Mouse (Mus musculus) embryonic facial prominence, embryonic 10.5 days (tissue): ENCODE measurements at regions not wholly inside any gene's neighbourhood (a gene's known extent, or its start where the extent isn't known, plus 50 kb on each side); places are given as distances from the start of the nearest gene placed in this dataset.

Experiments used
- DNase-seq: peaks from one replicate; pipeline ENCODE4 v3.0.0-alpha.2; 2017; ENCODE audit warnings: low spot score
- H3K27ac ChIP-seq: fragments of 300-500 bp; sonication (generic); replicated peaks from 2 replicates; pipeline ENCODE4 v1.5.1; 2016; ENCODE audit warnings: mild to moderate bottlenecking
- H3K27me3 ChIP-seq: fragments of 300-500 bp; sonication (generic); replicated peaks from 2 replicates; pipeline ENCODE4 v1.6.1; 2016; ENCODE audit warnings: low read depth, mild to moderate bottlenecking; ENCODE audit not compliant: poor library complexity, severe bottlenecking
- H3K36me3 ChIP-seq: fragments of 300-500 bp; sonication (generic); replicated peaks from 2 replicates; pipeline ENCODE4 v1.6.1; 2016; ENCODE audit warnings: mild to moderate bottlenecking, moderate library complexity
- H3K4me1 ChIP-seq: fragments of 300-500 bp; sonication (generic); 2 replicates; pipeline ENCODE4 v1.6.1; 2016
- H3K4me3 ChIP-seq: fragments of 300-500 bp; sonication (generic); 2 replicates; pipeline ENCODE4 v1.5.1; 2016; ENCODE audit warnings: mild to moderate bottlenecking, moderate library complexity
- H3K9me3 ChIP-seq: fragments of 300-500 bp; sonication (generic); 2 replicates; pipeline ENCODE4 v1.6.1; 2016; ENCODE audit warnings: mild to moderate bottlenecking
- WGBS: fragments of 180-500 bp; shearing (Covaris S2); methylation state at CpG from one replicate; pipeline ENCODE4 v1.1.7; 2016; 5-methylcytosine and 5-hydroxymethylcytosine counted together

DNA sequence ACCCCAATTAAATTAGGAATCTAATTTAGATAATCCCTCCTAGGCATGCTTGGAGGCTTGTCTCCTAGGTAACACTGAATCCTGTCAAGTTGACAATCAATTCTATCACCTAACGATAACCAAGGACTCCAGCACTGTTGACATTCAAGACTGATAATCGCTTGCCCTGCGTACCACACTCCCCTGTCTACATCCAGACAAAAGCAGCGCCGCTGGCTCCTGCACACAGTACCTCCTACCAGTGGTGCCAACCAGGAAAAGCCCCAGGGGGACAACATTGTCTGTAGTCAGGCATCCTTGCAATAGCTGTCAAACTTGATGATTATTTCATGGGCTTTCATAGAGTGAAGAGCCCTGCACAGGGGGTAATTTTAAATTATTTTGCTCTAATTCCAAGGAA, 253.4 kb upstream of the Prok2 start:
- Histone ChIP-seq H3K9me3 (no peaks in the 10 kb centered on the region), H3K36me3 (no peaks in the 10 kb centered on the region), H3K4me3 (no peak overlapping the region), H3K4me1 (peaks cover 16% of the 10 kb centered on the region), H3K27ac (no peak overlapping the region), H3K27me3 (peaks cover 72% of the 10 kb centered on the region)
- no peak for DNase-seq
- WGBS = 54% methylated on average over 5 of the region's 5 CpGs

- H3K27me3 ChIP-seq = peaks cover 71% of the 10 kb centered on the region
- H3K4me1 ChIP-seq = peaks cover 15% of the 10 kb centered on the region
- H3K4me3 ChIP-seq = no peak overlapping the region
- H3K9me3 ChIP-seq = no peaks in the 10 kb centered on the region
- 61% methylated on average over 6 of the region's 6 CpGs for WGBS
- H3K27ac ChIP-seq = peak overlapping the region; percentile 61
- no peaks in the 10 kb centered on the region for H3K36me3 ChIP-seq
- no peak for DNase-seq
Measured at GRCm38 (mm10) chr6:99978164-99978746, 252.1 kb upstream of the Prok2 start.

- H3K27ac ChIP-seq = no peak overlapping the region
- H3K4me1 ChIP-seq = peaks cover 22% of the 10 kb centered on the region
- no peaks in the 10 kb centered on the region for H3K36me3 ChIP-seq
- no peak for DNase-seq
- no peaks in the 10 kb centered on the region for H3K9me3 ChIP-seq
- 74% methylated on average over 5 of the region's 5 CpGs for WGBS
- H3K4me3 ChIP-seq = no peak overlapping the region
- peaks cover 68% of the 10 kb centered on the region for H3K27me3 ChIP-seq
Measured at GRCm38 (mm10) chr6:99976144-99976543, 250.0 kb upstream of the Prok2 start.

GRCm38 (mm10) chr6:99975486-99975885, 249.3 kb upstream of the Prok2 start:
- no peak overlapping the region for H3K27ac ChIP-seq
- H3K4me3 ChIP-seq = no peak overlapping the region
- H3K4me1 ChIP-seq = peaks cover 28% of the 10 kb centered on the region
- H3K27me3 ChIP-seq = peaks cover 66% of the 10 kb centered on the region
- no peaks in the 10 kb centered on the region for H3K36me3 ChIP-seq
- 86% methylated on average over 7 of the region's 7 CpGs for WGBS
- no peak for DNase-seq
- H3K9me3 ChIP-seq = no peaks in the 10 kb centered on the region

DNA sequence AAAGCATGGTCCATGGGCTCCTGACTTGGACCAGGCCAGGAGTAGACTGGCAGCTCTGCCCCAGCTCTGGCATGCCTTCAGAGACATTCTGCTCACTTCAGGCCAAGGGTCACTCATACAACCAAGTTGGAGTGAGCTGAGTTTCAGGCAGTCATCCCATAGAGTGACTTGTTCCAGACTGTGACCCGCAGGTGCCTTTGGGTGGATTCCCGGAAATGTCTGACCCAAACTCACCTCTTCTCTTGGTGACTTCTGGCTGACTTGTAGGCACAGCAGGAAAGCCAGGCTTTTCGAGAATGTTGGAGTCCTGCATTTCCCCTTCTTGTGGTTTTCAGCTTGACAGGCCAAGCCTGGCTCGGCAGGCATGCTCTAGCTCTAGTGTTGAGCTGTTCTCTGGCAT, 248.3 kb upstream of the Prok2 start:
- 87% methylated on average over 4 of the region's 4 CpGs for WGBS
- H3K4me3 ChIP-seq = no peak overlapping the region
- H3K4me1 ChIP-seq = peaks cover 26% of the 10 kb centered on the region
- H3K9me3 ChIP-seq = no peaks in the 10 kb centered on the region
- H3K27me3 ChIP-seq = peaks cover 63% of the 10 kb centered on the region
- no peak overlapping the region for H3K27ac ChIP-seq
- no peak for DNase-seq
- no peaks in the 10 kb centered on the region for H3K36me3 ChIP-seq

- Histone ChIP-seq H3K4me1 (peaks cover 18% of the 10 kb centered on the region), H3K36me3 (no peaks in the 10 kb centered on the region), H3K4me3 (no peak overlapping the region), H3K27ac (no peak overlapping the region; the same call in 1 of the 2 replicates), H3K9me3 (no peaks in the 10 kb centered on the region), H3K27me3 (peaks cover 51% of the 10 kb centered on the region)
- DNase-seq = no peak
- WGBS = 45% methylated on average over 9 of the region's 9 CpGs
Measured at GRCm38 (mm10) chr6:99971376-99971775, 245.2 kb upstream of the Prok2 start.

DNA sequence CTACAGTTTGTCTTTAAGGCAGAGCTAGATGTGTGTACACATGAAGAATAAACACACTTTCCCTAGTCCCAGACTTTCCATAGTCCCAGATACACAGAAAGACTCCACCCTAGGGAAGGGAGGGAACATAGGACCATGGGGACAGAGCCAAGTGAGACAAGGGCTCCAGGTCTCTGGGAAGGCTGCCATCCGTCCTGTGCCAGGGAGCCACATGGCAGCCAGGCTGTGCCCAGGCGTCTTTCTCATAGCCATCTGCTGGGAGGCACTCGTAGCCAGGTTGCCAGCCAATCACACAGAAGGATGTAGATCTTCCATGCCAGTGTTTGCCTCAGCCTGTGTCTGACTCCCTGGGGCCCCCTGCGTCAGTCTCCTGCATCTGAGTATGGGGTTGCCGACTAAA, 242.7 kb upstream of the Prok2 start:
- no peaks in the 10 kb centered on the region for H3K9me3 ChIP-seq
- H3K27me3 ChIP-seq = peaks cover 35% of the 10 kb centered on the region
- no peak overlapping the region for H3K4me3 ChIP-seq
- peaks cover 23% of the 10 kb centered on the region for H3K4me1 ChIP-seq
- H3K27ac ChIP-seq = no peak overlapping the region
- H3K36me3 ChIP-seq = no peaks in the 10 kb centered on the region
- 74% methylated on average over 5 of the region's 5 CpGs for WGBS
- no peak for DNase-seq

DNA sequence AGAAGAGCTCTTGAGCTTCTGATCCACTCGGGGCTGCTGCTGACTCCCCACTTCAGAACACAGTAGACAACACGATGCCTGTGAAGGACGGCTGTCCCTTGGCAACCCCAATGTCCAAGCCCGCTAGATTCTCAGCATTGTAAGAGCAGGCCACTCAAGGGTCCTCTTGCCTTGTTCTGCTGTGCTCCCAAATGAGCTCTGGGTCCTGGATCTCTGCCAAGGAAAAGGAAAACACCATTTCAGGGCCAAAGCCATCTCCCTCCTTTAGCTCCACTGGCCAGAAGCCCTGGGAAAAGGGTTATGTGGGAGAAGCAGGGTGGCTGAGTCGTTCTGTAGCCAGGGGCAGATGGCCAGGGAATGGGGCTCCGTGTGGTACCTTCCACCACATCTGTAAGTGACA, 241.3 kb upstream of the Prok2 start:
- Histone ChIP-seq H3K4me1 (peaks cover 19% of the 10 kb centered on the region), H3K36me3 (no peaks in the 10 kb centered on the region), H3K27me3 (peaks cover 27% of the 10 kb centered on the region), H3K27ac (no peak overlapping the region), H3K9me3 (no peaks in the 10 kb centered on the region), H3K4me3 (no peak overlapping the region)
- DNase-seq = no peak
- WGBS = 88% methylated on average over 6 of the region's 6 CpGs

- Histone ChIP-seq H3K4me1 (peaks cover 19% of the 10 kb centered on the region), H3K36me3 (no peaks in the 10 kb centered on the region), H3K27ac (no peak overlapping the region), H3K27me3 (peaks cover 22% of the 10 kb centered on the region; the same call in 1 of the 2 replicates), H3K9me3 (no peaks in the 10 kb centered on the region), H3K4me3 (no peak overlapping the region)
- DNase-seq = no peak
- 80% methylated on average over 3 of the region's 3 CpGs for WGBS
Measured at GRCm38 (mm10) chr6:99964540-99964939, 238.3 kb upstream of the Prok2 start.

DNA sequence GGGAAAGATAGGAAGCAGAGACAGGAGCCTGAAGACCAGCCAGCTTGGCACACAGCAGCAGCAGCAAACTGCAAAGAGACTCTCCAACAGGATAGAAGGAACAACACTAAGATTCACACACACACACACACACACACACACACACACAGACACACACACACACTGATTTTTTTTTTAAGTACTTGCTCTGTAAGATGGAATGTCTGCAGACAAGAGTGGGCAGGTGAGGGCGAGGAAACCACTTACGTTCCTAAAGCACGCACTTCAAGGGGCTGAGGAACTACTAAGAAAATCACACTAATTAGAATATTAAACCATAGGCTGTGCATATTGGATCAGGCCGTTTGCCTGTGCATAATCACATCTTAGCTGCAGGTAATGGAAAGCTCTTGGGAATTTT, 237.8 kb upstream of the Prok2 start:
- Histone ChIP-seq H3K36me3 (no peaks in the 10 kb centered on the region), H3K4me3 (no peak overlapping the region), H3K4me1 (peaks cover 24% of the 10 kb centered on the region), H3K9me3 (no peaks in the 10 kb centered on the region), H3K27me3 (peaks cover 19% of the 10 kb centered on the region; the same call in 1 of the 2 replicates), H3K27ac (no peak overlapping the region)
- DNase-seq = no peak
- WGBS = 80% methylated on average over 4 of the region's 4 CpGs

- no peak for DNase-seq
- 32% methylated on average over 4 of the region's 4 CpGs for WGBS
- Histone ChIP-seq H3K36me3 (no peaks in the 10 kb centered on the region), H3K4me3 (no peak overlapping the region), H3K4me1 (peaks cover 34% of the 10 kb centered on the region), H3K27ac (0 out of 2 replicates have a peak overlapping the region, but pooled peaks have one; percentile 36), H3K9me3 (no peaks in the 10 kb centered on the region), H3K27me3 (peaks cover 21% of the 10 kb centered on the region; the same call in 1 of the 2 replicates)
Measured at GRCm38 (mm10) chr6:99959371-99959770, 233.2 kb upstream of the Prok2 start.

DNA sequence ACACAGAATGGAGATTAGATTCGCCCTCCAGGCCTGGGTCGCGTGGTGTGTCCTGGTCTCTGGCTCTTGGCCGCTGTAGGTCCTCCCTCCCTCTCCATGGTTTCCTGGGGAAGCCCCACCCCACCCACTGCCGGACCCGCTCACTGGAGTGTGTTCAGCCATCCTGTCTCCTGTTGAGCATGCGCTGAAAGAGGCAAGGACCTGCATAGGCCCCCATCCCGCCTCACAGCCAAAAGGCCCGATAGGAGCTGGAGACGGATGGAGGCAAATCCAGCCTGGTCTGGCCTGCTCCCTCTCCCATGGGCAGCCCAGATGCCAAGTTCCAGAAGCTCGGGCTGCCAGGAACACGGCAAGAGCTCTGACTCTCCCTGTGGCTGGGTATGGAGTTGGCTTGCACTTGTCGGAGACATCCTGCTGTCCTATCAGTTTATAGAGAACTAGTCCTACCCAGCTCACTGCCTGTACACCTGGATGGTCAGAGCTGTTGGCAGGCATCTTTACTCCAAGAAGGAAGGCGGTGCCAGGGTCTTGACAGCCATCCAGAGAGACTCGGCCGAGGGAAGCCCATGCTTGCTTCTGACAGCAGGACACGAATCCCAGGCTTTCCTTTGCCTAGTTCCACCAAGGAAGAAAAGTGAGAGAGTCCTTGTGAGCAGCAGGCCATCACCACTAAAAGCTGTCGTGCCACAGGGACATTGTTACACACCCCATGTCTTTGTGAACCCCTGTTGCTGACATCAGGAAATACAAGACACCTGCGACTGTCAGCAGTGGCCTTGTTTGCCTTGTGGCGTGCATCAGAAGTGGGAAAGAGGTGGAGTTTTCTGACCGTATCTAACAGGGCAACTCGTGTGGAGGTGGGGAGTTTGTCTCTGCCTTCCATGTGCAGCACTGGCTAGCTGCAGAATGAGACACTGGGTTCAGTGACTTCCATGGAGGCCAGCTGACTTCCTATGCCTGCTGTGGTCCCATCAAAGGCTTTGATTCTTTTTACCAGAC, 228.9 kb upstream of the Prok2 start:
- WGBS = 80% methylated on average over 22 of the region's 22 CpGs
- DNase-seq = no peak
- Histone ChIP-seq H3K9me3 (no peaks in the 10 kb centered on the region; the same call in 1 of the 2 replicates), H3K36me3 (no peaks in the 10 kb centered on the region), H3K4me3 (no peak overlapping the region), H3K27ac (no peak overlapping the region), H3K27me3 (peaks cover 25% of the 10 kb centered on the region; the same call in 1 of the 2 replicates), H3K4me1 (peaks cover 32% of the 10 kb centered on the region)
